Mouse (Mus musculus): ENCODE measurements at regions not wholly inside any gene's neighbourhood (a gene's known extent, or its start where the extent isn't known, plus 50 kb on each side); places are given as distances from the start of the nearest gene placed in this dataset.
A peak's percentile ranks its signal among the peaks of the same experiment; 100 is the strongest.

- DNase-seq = no peak
Measured at GRCm38 (mm10) chr11:45058658-45059057, 441.5 kb downstream of the Ebf1 start.

- DNase-seq = no peak
Measured at GRCm38 (mm10) chr11:45066592-45066991, 449.5 kb downstream of the Ebf1 start.

GRCm38 (mm10) chr11:45070280-45070679 lies 453.2 kb downstream of the Ebf1 start:
- no peak for DNase-seq

- DNase-seq = no peak
Measured at GRCm38 (mm10) chr11:45071195-45071594, 454.1 kb downstream of the Ebf1 start.

- no peak for DNase-seq
Measured at GRCm38 (mm10) chr11:45084506-45085037, 467.5 kb downstream of the Ebf1 start.

- no peak for DNase-seq
Measured at GRCm38 (mm10) chr11:45085145-45085544, 468.0 kb downstream of the Ebf1 start.

- no peak for DNase-seq
Measured at GRCm38 (mm10) chr11:45087186-45087915, 470.2 kb downstream of the Ebf1 start.

GRCm38 (mm10) chr11:45088286-45088685 lies 471.2 kb downstream of the Ebf1 start:
- no peak for DNase-seq

- no peak for DNase-seq
Measured at GRCm38 (mm10) chr11:45089561-45089960, 472.4 kb downstream of the Ebf1 start.

- peak; percentile 41 to 49 for DNase-seq
Measured at GRCm38 (mm10) chr11:45103498-45104336, 486.6 kb downstream of the Ebf1 start.

GRCm38 (mm10) chr11:45116702-45117101 lies 499.6 kb downstream of the Ebf1 start:
- no peak for DNase-seq

GRCm38 (mm10) chr11:45123276-45123675 lies 506.2 kb downstream of the Ebf1 start:
- no peak for DNase-seq

- no peak for DNase-seq
Measured at GRCm38 (mm10) chr11:45136781-45137180, 519.7 kb downstream of the Ebf1 start.

GRCm38 (mm10) chr11:45138351-45138975 lies 521.3 kb downstream of the Ebf1 start:
- no peak for DNase-seq

GRCm38 (mm10) chr11:45140490-45140889 lies 523.4 kb downstream of the Ebf1 start:
- DNase-seq = no peak

GRCm38 (mm10) chr11:45154070-45154469 lies 537.0 kb downstream of the Ebf1 start:
- no peak for DNase-seq

GRCm38 (mm10) chr11:45154497-45154896 lies 537.4 kb downstream of the Ebf1 start:
- DNase-seq = no peak

GRCm38 (mm10) chr11:45155782-45156181 lies 538.7 kb downstream of the Ebf1 start:
- DNase-seq = no peak

GRCm38 (mm10) chr11:45158282-45158681 lies 541.2 kb downstream of the Ebf1 start:
- DNase-seq = no peak

GRCm38 (mm10) chr11:45160871-45161270 lies 543.8 kb downstream of the Ebf1 start:
- DNase-seq = no peak

GRCm38 (mm10) chr11:45173546-45173945 lies 556.4 kb downstream of the Ebf1 start:
- DNase-seq = no peak

- DNase-seq = no peak
Measured at GRCm38 (mm10) chr11:45174071-45174470, 557.0 kb downstream of the Ebf1 start.

Measured in cerebellum, postnatal 14 days (tissue).